29 mouse cellular contexts compared by ENCODE assay signal in genomic region chr6:51598058-51598457, GRCm38 (mm10).
DNase-seq lines count a peak whose midpoint lies in the region; ATAC-seq and TF ChIP-seq lines count a peak whose summit lies in the region.
"Had no signal": no experiment of that assay in that cellular context is flagged by ENCODE, and none has a peak within 500 bp of the region (broad histone marks: within the 10 kb centered on the region; RNA-seq: fewer than 3 reads in every experiment).

No protein-coding gene starts in this region.

- no peaks in the 10 kb centered on the region for H3K36me3 ChIP-seq in forebrain, embryonic 11.5 days (ENCODE audit: control insufficient read depth, insufficient read depth, low read length)
- no peaks in the 10 kb centered on the region for H3K36me3 ChIP-seq in forebrain, embryonic 16.5 days (ENCODE audit: control insufficient read depth, insufficient read depth)
- H3K36me3 ChIP-seq in hindbrain, embryonic 14.5 days (replicated peaks; ENCODE audit: control insufficient read depth, insufficient read depth): no peaks in the 10 kb centered on the region
- no peaks in the 10 kb centered on the region for H3K36me3 ChIP-seq in hindbrain, embryonic 12.5 days
- no peaks in the 10 kb centered on the region for H3K36me3 ChIP-seq in midbrain, embryonic 12.5 days
- no peaks in the 10 kb centered on the region for H3K36me3 ChIP-seq in midbrain, embryonic 11.5 days (ENCODE audit: control insufficient read depth, insufficient read depth, low read length)
- H3K36me3 ChIP-seq in hindbrain, postnatal 0 days (ENCODE audit: insufficient read depth, low read length): no peaks in the 10 kb centered on the region
- H3K36me3 ChIP-seq: embryonic facial prominence, embryonic 10.5 days; embryonic facial prominence, embryonic 15.5 days; G1E; heart, embryonic 13.5 days; limb, embryonic 10.5 days; limb, embryonic 15.5 days; liver, embryonic 13.5 days; stomach, embryonic 15.5 days had no signal

- no peak overlapping the region for H3K9ac ChIP-seq in forebrain, embryonic 11.5 days (ENCODE audit: low read length)
- no peak overlapping the region for H3K9ac ChIP-seq in forebrain, embryonic 16.5 days (replicated peaks; ENCODE audit: low read depth, low read length)
- no peak overlapping the region for H3K9ac ChIP-seq in hindbrain, embryonic 14.5 days
- H3K9ac ChIP-seq in hindbrain, embryonic 12.5 days: no peak overlapping the region
- no peak overlapping the region for H3K9ac ChIP-seq in midbrain, embryonic 12.5 days (replicated peaks)
- H3K9ac ChIP-seq in midbrain, embryonic 11.5 days (ENCODE audit: low read length): no peak overlapping the region
- no peak overlapping the region for H3K9ac ChIP-seq in hindbrain, postnatal 0 days (replicated peaks; ENCODE audit: low read length)
- H3K9ac ChIP-seq: embryonic facial prominence, embryonic 15.5 days; forebrain, embryonic 13.5 days; heart, embryonic 13.5 days; limb, embryonic 15.5 days; liver, embryonic 13.5 days; lung, embryonic 14.5 days; stomach, embryonic 15.5 days had no signal

- H3K27ac ChIP-seq in forebrain, embryonic 11.5 days (ENCODE audit: low read depth, low read length): no peak overlapping the region
- no peak overlapping the region for H3K27ac ChIP-seq in forebrain, embryonic 16.5 days (ENCODE audit: low read length)
- no peak overlapping the region for H3K27ac ChIP-seq in hindbrain, embryonic 14.5 days
- no peak overlapping the region for H3K27ac ChIP-seq in hindbrain, embryonic 12.5 days
- H3K27ac ChIP-seq in midbrain, embryonic 12.5 days (replicated peaks): 0 out of 2 replicates have a peak overlapping the region, but pooled peaks have one; percentile 10
- H3K27ac ChIP-seq in midbrain, embryonic 11.5 days (ENCODE audit: low read depth, low read length): no peak overlapping the region
- H3K27ac ChIP-seq in hindbrain, postnatal 0 days: no peak overlapping the region
- H3K27ac ChIP-seq: embryonic facial prominence, embryonic 10.5 days; embryonic facial prominence, embryonic 15.5 days; forebrain, embryonic 13.5 days; heart, embryonic 13.5 days; limb, embryonic 10.5 days; limb, embryonic 15.5 days; liver, embryonic 13.5 days; stomach, embryonic 15.5 days had no signal

- H3K4me3 ChIP-seq in forebrain, embryonic 11.5 days (ENCODE audit: low read depth, low read length): no peak overlapping the region
- H3K4me3 ChIP-seq in forebrain, embryonic 16.5 days (replicated peaks; ENCODE audit: low read length): no peak overlapping the region
- no peak overlapping the region for H3K4me3 ChIP-seq in hindbrain, embryonic 14.5 days (replicated peaks; ENCODE audit: low read length)
- no peak overlapping the region for H3K4me3 ChIP-seq in hindbrain, embryonic 12.5 days
- H3K4me3 ChIP-seq in midbrain, embryonic 12.5 days: no peak overlapping the region
- no peak overlapping the region for H3K4me3 ChIP-seq in midbrain, embryonic 11.5 days (ENCODE audit: low read depth, low read length)
- H3K4me3 ChIP-seq in hindbrain, postnatal 0 days (ENCODE audit: low read length): no peak overlapping the region
- H3K4me3 ChIP-seq: embryonic facial prominence, embryonic 10.5 days; embryonic facial prominence, embryonic 15.5 days; forebrain, embryonic 13.5 days; heart, embryonic 13.5 days; limb, embryonic 10.5 days; limb, embryonic 15.5 days; liver, embryonic 13.5 days; stomach, embryonic 15.5 days had no signal

- H3K27me3 ChIP-seq in forebrain, embryonic 11.5 days (ENCODE audit: control insufficient read depth, insufficient read depth, low read length): no peaks in the 10 kb centered on the region
- no peaks in the 10 kb centered on the region for H3K27me3 ChIP-seq in forebrain, embryonic 16.5 days (replicated peaks; ENCODE audit: control insufficient read depth, insufficient read depth, low read length)
- H3K27me3 ChIP-seq in hindbrain, embryonic 14.5 days (ENCODE audit: control insufficient read depth, insufficient read depth, low read length): no peaks in the 10 kb centered on the region
- no peaks in the 10 kb centered on the region for H3K27me3 ChIP-seq in hindbrain, embryonic 12.5 days
- no peaks in the 10 kb centered on the region for H3K27me3 ChIP-seq in midbrain, embryonic 12.5 days
- no peaks in the 10 kb centered on the region for H3K27me3 ChIP-seq in midbrain, embryonic 11.5 days (ENCODE audit: control insufficient read depth, insufficient read depth, low read length)
- H3K27me3 ChIP-seq in hindbrain, postnatal 0 days (ENCODE audit: insufficient read depth, low read length): no peaks in the 10 kb centered on the region
- H3K27me3 ChIP-seq: embryonic facial prominence, embryonic 15.5 days; forebrain, embryonic 13.5 days; heart, embryonic 13.5 days; limb, embryonic 15.5 days; liver, embryonic 13.5 days; Patski; stomach, embryonic 15.5 days had no signal

- H3K9me3 ChIP-seq in forebrain, embryonic 11.5 days (ENCODE audit: control insufficient read depth, low read length): no peaks in the 10 kb centered on the region
- no peaks in the 10 kb centered on the region for H3K9me3 ChIP-seq in forebrain, embryonic 16.5 days (ENCODE audit: control insufficient read depth, low read length)
- H3K9me3 ChIP-seq in hindbrain, embryonic 14.5 days (ENCODE audit: control insufficient read depth, low read length): no peaks in the 10 kb centered on the region
- no peaks in the 10 kb centered on the region for H3K9me3 ChIP-seq in hindbrain, embryonic 12.5 days (replicated peaks)
- 0 out of 2 replicates have a peak, but pooled peaks cover 9% of the 10 kb centered on the region for H3K9me3 ChIP-seq in midbrain, embryonic 12.5 days
- no peaks in the 10 kb centered on the region for H3K9me3 ChIP-seq in midbrain, embryonic 11.5 days (ENCODE audit: control insufficient read depth, low read length)
- no peaks in the 10 kb centered on the region for H3K9me3 ChIP-seq in hindbrain, postnatal 0 days (ENCODE audit: low read length)
- H3K9me3 ChIP-seq: embryonic facial prominence, embryonic 10.5 days; embryonic facial prominence, embryonic 15.5 days; forebrain, embryonic 13.5 days; G1E; heart, embryonic 13.5 days; limb, embryonic 10.5 days; limb, embryonic 15.5 days; liver, embryonic 13.5 days; stomach, embryonic 15.5 days had no signal

- H3K4me2 ChIP-seq in forebrain, embryonic 11.5 days (ENCODE audit: low read depth, low read length, severe bottlenecking): no peak overlapping the region
- H3K4me2 ChIP-seq in forebrain, embryonic 16.5 days (ENCODE audit: low read length): no peak overlapping the region
- no peak overlapping the region for H3K4me2 ChIP-seq in hindbrain, embryonic 14.5 days (replicated peaks)
- no peak overlapping the region for H3K4me2 ChIP-seq in hindbrain, embryonic 12.5 days (replicated peaks)
- H3K4me2 ChIP-seq in midbrain, embryonic 12.5 days (replicated peaks): no peak overlapping the region
- no peak overlapping the region for H3K4me2 ChIP-seq in midbrain, embryonic 11.5 days
- no peak overlapping the region for H3K4me2 ChIP-seq in hindbrain, postnatal 0 days (ENCODE audit: low read depth, low read length)
- H3K4me2 ChIP-seq: embryonic facial prominence, embryonic 15.5 days; forebrain, embryonic 13.5 days; heart, embryonic 13.5 days; limb, embryonic 15.5 days; liver, embryonic 13.5 days; lung, embryonic 14.5 days; stomach, embryonic 15.5 days had no signal

- DNase-seq in forebrain, embryonic 11.5 days (ENCODE audit: low spot score): peak; percentile 36
- peak; percentile 23 for DNase-seq in hindbrain, embryonic 14.5 days (ENCODE audit: low spot score)
- no peak for DNase-seq in midbrain, embryonic 11.5 days (ENCODE audit: low spot score, missing footprints)
- DNase-seq in hindbrain, postnatal 0 days (ENCODE audit: low spot score): no peak
- DNase-seq in gastrocnemius, postnatal 4 days (ENCODE audit: low spot score in 2 of 2): no peak
- DNase-seq: adrenal gland, postnatal 10 days; cerebellum, adult 8-10 months; cerebellum, postnatal 25 days; gastrocnemius, postnatal 14 days; heart, adult 11 months; heart, postnatal 10 days; layer of hippocampus, adult 9-11 months; liver, embryonic 13.5 days; lung, embryonic 14.5 days; lung, postnatal 14 days; right cerebral cortex, postnatal 25 days had no signal

- TF ChIP-seq CTCF in hindbrain, postnatal 0 days (IDR thresholded peaks at IDR 0.05; ENCODE audit: low read depth): no peak

- peaks cover 4% of the 10 kb centered on the region; the same call in 1 of the 2 replicates for H3K4me1 ChIP-seq in forebrain, embryonic 11.5 days (replicated peaks; ENCODE audit: control insufficient read depth, insufficient read depth, low read length)
- H3K4me1 ChIP-seq in forebrain, embryonic 16.5 days (replicated peaks; ENCODE audit: control insufficient read depth, insufficient read depth, low read length): peaks cover 16% of the 10 kb centered on the region
- H3K4me1 ChIP-seq in hindbrain, embryonic 14.5 days (replicated peaks; ENCODE audit: control insufficient read depth, insufficient read depth, low read length): peaks cover 17% of the 10 kb centered on the region
- peaks cover 26% of the 10 kb centered on the region for H3K4me1 ChIP-seq in hindbrain, embryonic 12.5 days
- peaks cover 18% of the 10 kb centered on the region for H3K4me1 ChIP-seq in midbrain, embryonic 12.5 days
- no peaks in the 10 kb centered on the region; the same call in 1 of the 2 replicates for H3K4me1 ChIP-seq in midbrain, embryonic 11.5 days (ENCODE audit: control insufficient read depth, insufficient read depth, low read length)
- peaks cover 8% of the 10 kb centered on the region; the same call in 1 of the 2 replicates for H3K4me1 ChIP-seq in hindbrain, postnatal 0 days (ENCODE audit: insufficient read depth, low read length)
- H3K4me1 ChIP-seq: limb, embryonic 15.5 days; liver, embryonic 13.5 days had no signal

- WGBS in forebrain, embryonic 11.5 days: 78% methylated on average over 7 of the region's 7 CpGs
- WGBS in forebrain, embryonic 16.5 days: 69% methylated on average over 7 of the region's 7 CpGs
- 74% methylated on average over 7 of the region's 7 CpGs for WGBS in hindbrain, embryonic 14.5 days
- 77% methylated on average over 7 of the region's 7 CpGs for WGBS in hindbrain, embryonic 12.5 days
- WGBS in midbrain, embryonic 12.5 days: 74% methylated on average over 7 of the region's 7 CpGs
- WGBS in midbrain, embryonic 11.5 days: 71% methylated on average over 7 of the region's 7 CpGs
- WGBS in hindbrain, postnatal 0 days: 75% methylated on average over 7 of the region's 7 CpGs

- no peak for ATAC-seq in forebrain, embryonic 11.5 days (replicated peaks; ENCODE audit: low FRiP score)
- ATAC-seq in forebrain, embryonic 16.5 days: no peak
- ATAC-seq in hindbrain, embryonic 14.5 days (ENCODE audit: low FRiP score): no peak
- ATAC-seq in hindbrain, embryonic 12.5 days (ENCODE audit: low FRiP score): no peak
- ATAC-seq in midbrain, embryonic 12.5 days (ENCODE audit: low FRiP score, low read depth): no peak
- no peak for ATAC-seq in midbrain, embryonic 11.5 days (ENCODE audit: low FRiP score)
- ATAC-seq in hindbrain, postnatal 0 days: peak; percentile 55; the same call in 1 of the 2 replicates
- ATAC-seq: forebrain, embryonic 13.5 days; intestine, embryonic 16.5 days; Patski had no signal

Comparison
In these comparisons a context has a peak if more than half of its experiments do, and no peak if none do; other contexts are left out.
1. DNase-seq: peak in forebrain, embryonic 11.5 days (single experiment) and hindbrain, embryonic 14.5 days (single experiment); none in midbrain, embryonic 11.5 days (single experiment), hindbrain, postnatal 0 days (single experiment) and gastrocnemius, postnatal 4 days (0 of 2).